Mouse (Mus musculus) embryonic stem cell, embryonic (primary cell): ENCODE data around the gene 1700057G04Rik.

Source experiments
- CTCF ChIA-PET, 4 experiments: fragments of 300-600 bp in 2 of 4; fragments of 350-600 bp in 2 of 4; sonication (Branson Sonifier 250); formaldehyde crosslinking; loops; one replicate each; lab custom pipeline; 2022; ENCODE audit warnings: inconsistent platforms in 2 of 4; lab: Charles Lee
- POLR2A ChIA-PET, 4 experiments: fragments of 300-600 bp in 2 of 4; fragments of 350-600 bp in 2 of 4; sonication (Branson Sonifier 250); formaldehyde crosslinking; loops; one replicate each; lab custom pipeline; 2022; ENCODE audit warnings: antibody characterized with exemption in 4 of 4, inconsistent platforms in 1 of 4; lab: Charles Lee

The 1700057G04Rik gene

GRCm38 (mm10) chr9:92309077-92309476, at the start of gene 1700057G04Rik:
1700057G04Rik (plus strand) TSS chr9:92309377.
- ChIA-PET POLR2A (no interaction called here), CTCF (no interaction called here)

- ChIA-PET CTCF (no interaction called here), POLR2A (interaction anchor here (0.6 to 5.5 kb wide), 17 partner anchors 10 to 197 kb away, joined by 3 to 92 read pairs (median 5); partner anchors contain the start of genes Plscr1 (in 3 of the 4), Plscr2 (in 2 of the 4) and Plscr4 (in 1 of the 4))
Measured at GRCm38 (mm10) chr9:92260481-92261159, 48.6 kb upstream of the 1700057G04Rik start.

GRCm38 (mm10) chr9:92265719-92266118, 43.5 kb upstream of the 1700057G04Rik start:
- ChIA-PET POLR2A (interaction anchor here in 1 of 4 experiments (2.5 kb wide), 1 partner anchor 15 kb away, joined by 11 read pairs; the partner anchor contains the start of gene Plscr1), CTCF (no interaction called here)

- CTCF ChIA-PET, result no interaction called here
- POLR2A ChIA-PET, result interaction anchor here in 1 of 4 experiments (2.5 kb wide), 1 partner anchor 16 kb away, joined by 11 read pairs; the partner anchor contains the start of gene Plscr1
Measured at GRCm38 (mm10) chr9:92266558-92267171, 42.5 kb upstream of the 1700057G04Rik start.

- CTCF ChIA-PET, result no interaction called here
- POLR2A ChIA-PET, result interaction anchor here in 1 of 4 experiments (1.0 to 2.5 kb wide), 3 partner anchors 14 to 17 kb away, joined by 3 to 11 read pairs (median 7); partner anchors contain the start of gene Plscr1
Measured at GRCm38 (mm10) chr9:92267732-92268131, 41.4 kb upstream of the 1700057G04Rik start.

- POLR2A ChIA-PET, result interaction anchor here (1.4 to 2.5 kb wide), 7 partner anchors 8 to 20 kb away, joined by 3 to 15 read pairs (median 9); partner anchors contain the start of gene Plscr1 (in 1 of the 4)
- CTCF ChIA-PET, result no interaction called here
Measured at GRCm38 (mm10) chr9:92269829-92270404, 39.3 kb upstream of the 1700057G04Rik start.

GRCm38 (mm10) chr9:92270927-92271326, 38.2 kb upstream of the 1700057G04Rik start:
- CTCF ChIA-PET, result no interaction called here
- POLR2A ChIA-PET, result interaction anchor here (1.4 to 2.5 kb wide), 7 partner anchors 9 to 21 kb away, joined by 3 to 15 read pairs (median 9); partner anchors contain the start of gene Plscr1 (in 1 of the 4)

GRCm38 (mm10) chr9:92272650-92273049, 36.5 kb upstream of the 1700057G04Rik start:
- POLR2A ChIA-PET, result interaction anchor here in 1 of 4 experiments (1.2 to 3.2 kb wide), 2 partner anchors 11 to 22 kb away, joined by 4 to 12 read pairs; no protein-coding TSS in a partner anchor
- CTCF ChIA-PET, result no interaction called here

- POLR2A ChIA-PET, result interaction anchor here in 3 of 4 experiments (1.1 to 3.2 kb wide), 5 partner anchors 11 to 23 kb away, joined by 3 to 12 read pairs (median 4); no protein-coding TSS in a partner anchor
- CTCF ChIA-PET, result no interaction called here
Measured at GRCm38 (mm10) chr9:92273271-92273670, 35.9 kb upstream of the 1700057G04Rik start.

- CTCF ChIA-PET, result interaction anchor here in 1 of 4 experiments (0.6 kb wide), 1 partner anchor 137 kb away, joined by 3 read pairs; no protein-coding TSS in a partner anchor
Measured at GRCm38 (mm10) chr9:92273956-92274762, 35.0 kb upstream of the 1700057G04Rik start.

GRCm38 (mm10) chr9:92275486-92276207, 33.5 kb upstream of the 1700057G04Rik start, which contains the start of gene Plscr2:
Plscr2 (plus strand) TSS chr9:92275602.
- ChIA-PET POLR2A (interaction anchor here in 3 of 4 experiments (0.8 to 1.8 kb wide), 7 partner anchors 13 to 25 kb away, joined by 3 to 8 read pairs (median 4); partner anchors contain the start of gene Plscr1 (in 1 of the 3)), CTCF (no interaction called here)

More at GRCm38 (mm10) chr9:92273956-92274762, 35.0 kb upstream of the 1700057G04Rik start:
- POLR2A ChIA-PET, result interaction anchor here in 3 of 4 experiments (0.6 to 3.2 kb wide), 7 partner anchors 12 to 268 kb away, joined by 3 to 12 read pairs (median 3); no protein-coding TSS in a partner anchor

- CTCF ChIA-PET, result no interaction called here
- POLR2A ChIA-PET, result interaction anchor here in 2 of 4 experiments (1.0 to 1.8 kb wide), 6 partner anchors 14 to 26 kb away, joined by 3 to 8 read pairs (median 6); partner anchors contain the start of gene Plscr1 (in 1 of the 2)
Measured at GRCm38 (mm10) chr9:92276360-92276759, 32.8 kb upstream of the 1700057G04Rik start.

GRCm38 (mm10) chr9:92280048-92280447, 29.1 kb upstream of the 1700057G04Rik start:
- POLR2A ChIA-PET, result interaction anchor here in 1 of 4 experiments (2.3 kb wide), 1 partner anchor 30 kb away, joined by 7 read pairs; no protein-coding TSS in a partner anchor
- CTCF ChIA-PET, result no interaction called here

- ChIA-PET POLR2A (interaction anchor here in 1 of 4 experiments (0.6 to 2.1 kb wide), 3 partner anchors 15 to 51 kb away, joined by 4 to 7 read pairs (median 5); partner anchors contain the start of gene Plscr1), CTCF (no interaction called here)
Measured at GRCm38 (mm10) chr9:92282563-92283171, 26.5 kb upstream of the 1700057G04Rik start.

- POLR2A ChIA-PET, result no interaction called here
- CTCF ChIA-PET, result no interaction called here
Measured at GRCm38 (mm10) chr9:92289675-92290074, 19.5 kb upstream of the 1700057G04Rik start.

GRCm38 (mm10) chr9:92292169-92292568, 17.0 kb upstream of the 1700057G04Rik start:
- CTCF ChIA-PET, result no interaction called here
- POLR2A ChIA-PET, result interaction anchor here in 1 of 4 experiments (1.1 kb wide), 1 partner anchor 42 kb away, joined by 3 read pairs; no protein-coding TSS in a partner anchor
